Comparison of ENCODE assay signal across 11 mouse cellular contexts in genomic region chr1:154704558-154705185, GRCm38 (mm10).
A peak's percentile ranks its signal among the peaks of the same experiment; 100 is the strongest.
DNase-seq lines count a peak whose midpoint lies in the region; ATAC-seq lines count a peak whose summit lies in the region.
"Had no signal": no experiment of that assay in that cellular context is flagged by ENCODE, and none has a peak within 500 bp of the region (broad histone marks: within the 10 kb centered on the region; RNA-seq: fewer than 3 reads in every experiment).

No protein-coding gene starts in this region.

- no peaks in the 10 kb centered on the region for H3K36me3 ChIP-seq in kidney, embryonic 15.5 days
- H3K36me3 ChIP-seq in kidney, embryonic 16.5 days (ENCODE audit: insufficient read depth, low read length) = no peaks in the 10 kb centered on the region

- H3K4me3 ChIP-seq in kidney, embryonic 15.5 days (replicated peaks) = no peak overlapping the region
- no peak overlapping the region for H3K4me3 ChIP-seq in kidney, embryonic 16.5 days (ENCODE audit: low read length)

- H3K4me1 ChIP-seq in kidney, embryonic 15.5 days = peaks cover 17% of the 10 kb centered on the region
- H3K4me1 ChIP-seq in kidney, embryonic 16.5 days (ENCODE audit: insufficient read depth, low read length) = 0 out of 2 replicates have a peak, but pooled peaks cover 4% of the 10 kb centered on the region

- H3K9ac ChIP-seq in kidney, embryonic 15.5 days = no peak overlapping the region
- no peak overlapping the region for H3K9ac ChIP-seq in kidney, embryonic 16.5 days (replicated peaks; ENCODE audit: low read length)

- H3K27me3 ChIP-seq in kidney, embryonic 15.5 days = no peaks in the 10 kb centered on the region
- no peaks in the 10 kb centered on the region for H3K27me3 ChIP-seq in kidney, embryonic 16.5 days (ENCODE audit: insufficient read depth, low read length)

- H3K9me3 ChIP-seq in kidney, embryonic 15.5 days (replicated peaks) = no peaks in the 10 kb centered on the region
- no peaks in the 10 kb centered on the region for H3K9me3 ChIP-seq in kidney, embryonic 16.5 days (ENCODE audit: low read length)

- H3K4me2 ChIP-seq in kidney, embryonic 15.5 days = no peak overlapping the region
- H3K4me2 ChIP-seq in kidney, embryonic 16.5 days (replicated peaks; ENCODE audit: low read depth, low read length) = no peak overlapping the region

- ATAC-seq in kidney, embryonic 15.5 days (replicated peaks; ENCODE audit: low FRiP score) = peak; percentile 58; the same call in 1 of the 2 replicates
- ATAC-seq in common myeloid progenitor, adult 5-6 weeks (replicated peaks; ENCODE audit: low read depth, poor library complexity, severe bottlenecking) = peak; percentile 54
- ATAC-seq in megakaryocyte progenitor cell, adult 5-6 weeks (replicated peaks; ENCODE audit: poor library complexity) = peak; percentile 32; the same call in 1 of the 2 replicates
- no peak; the same call in 1 of the 2 replicates for ATAC-seq in kidney, embryonic 16.5 days (ENCODE audit: low FRiP score, low TSS enrichment)
- ATAC-seq: activated CD4-positive, CD25-positive, alpha-beta regulatory T cell, adult 4 months; CD4-positive, CD25-positive, alpha-beta regulatory T cell, adult 4 months had no signal

- no peak overlapping the region for H3K27ac ChIP-seq in kidney, embryonic 15.5 days
- no peak overlapping the region for H3K27ac ChIP-seq in kidney, embryonic 16.5 days (ENCODE audit: low read length)

- no peak for DNase-seq in kidney, postnatal 10 days
- peak; percentile 72 for DNase-seq in forelimb bud, embryonic 11.5 days (ENCODE audit: low read depth, low spot score)
- DNase-seq in frontal cortex, postnatal 25 days (ENCODE audit: low spot score in 2 of 2) = no peak
- DNase-seq in adrenal gland, postnatal 36 days = no peak
- DNase-seq: kidney, adult 9 months had no signal

- WGBS in kidney, embryonic 15.5 days = 38% methylated on average over 11 of the region's 11 CpGs
- WGBS in kidney, embryonic 16.5 days = 40% methylated on average over 11 of the region's 11 CpGs
